Mouse (Mus musculus): Measurements from ENCODE around the gene Crybg1.

Crybg1 gene

GRCm38 (mm10) chr10:44094794-44095193 lies 53.9 kb downstream of the Crybg1 start:
- DNase-seq (ENCODE audit: low spot score), result no peak

- DNase-seq (ENCODE audit: low spot score), result no peak
Observed at GRCm38 (mm10) chr10:44091757-44092156, 56.9 kb downstream of the Crybg1 start.

DNA sequence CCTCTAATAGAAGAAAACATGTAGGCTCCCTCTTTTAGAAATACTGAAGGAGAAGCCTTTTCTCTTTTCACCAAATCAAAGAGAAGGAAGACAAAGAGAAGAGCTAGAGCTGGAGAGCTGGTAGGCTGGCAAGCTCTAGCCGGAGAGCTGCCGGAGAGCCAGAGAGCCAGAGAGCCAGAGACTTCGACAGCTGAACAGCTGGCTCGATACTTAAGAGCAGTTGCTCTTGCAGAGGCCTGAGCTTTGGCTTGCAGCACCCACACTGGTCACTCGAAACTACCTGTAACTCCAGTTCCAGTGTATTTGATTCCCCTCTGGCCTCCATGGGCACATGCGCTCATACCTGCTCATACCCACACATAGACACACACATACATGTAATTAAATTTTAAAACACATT lies 68.3 kb downstream of the Crybg1 start:
- DNase-seq (ENCODE audit: low spot score), result no peak

GRCm38 (mm10) chr10:44078799-44079521 lies 69.7 kb downstream of the Crybg1 start:
- no peak for DNase-seq (ENCODE audit: low spot score)

DNA sequence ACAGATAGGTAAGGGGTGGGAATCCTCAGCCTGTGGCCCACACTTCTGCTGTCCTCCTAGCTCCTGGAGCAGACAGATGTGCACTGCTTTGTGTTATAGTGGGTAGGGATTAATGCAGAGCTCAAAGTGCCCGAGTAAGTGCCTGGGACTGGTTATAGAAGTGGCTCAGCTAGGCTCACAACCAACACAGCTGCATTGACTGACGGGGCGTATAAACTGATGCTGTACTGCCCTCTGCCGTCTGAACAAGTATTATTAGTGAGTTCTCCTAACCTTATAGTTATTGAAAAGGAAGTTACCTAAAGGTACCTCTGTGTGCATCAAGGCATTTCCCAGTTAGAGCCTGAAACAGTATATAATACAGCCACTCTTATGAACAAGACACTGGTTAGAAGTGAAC lies 77.6 kb downstream of the Crybg1 start:
- peak; percentile 82 for DNase-seq (ENCODE audit: low spot score)

- no peak for DNase-seq (ENCODE audit: low spot score)
Observed at GRCm38 (mm10) chr10:44069131-44069530, 79.5 kb downstream of the Crybg1 start.

- DNase-seq (ENCODE audit: low spot score), result no peak
Observed at GRCm38 (mm10) chr10:44065848-44066360, 82.7 kb downstream of the Crybg1 start.

DNA sequence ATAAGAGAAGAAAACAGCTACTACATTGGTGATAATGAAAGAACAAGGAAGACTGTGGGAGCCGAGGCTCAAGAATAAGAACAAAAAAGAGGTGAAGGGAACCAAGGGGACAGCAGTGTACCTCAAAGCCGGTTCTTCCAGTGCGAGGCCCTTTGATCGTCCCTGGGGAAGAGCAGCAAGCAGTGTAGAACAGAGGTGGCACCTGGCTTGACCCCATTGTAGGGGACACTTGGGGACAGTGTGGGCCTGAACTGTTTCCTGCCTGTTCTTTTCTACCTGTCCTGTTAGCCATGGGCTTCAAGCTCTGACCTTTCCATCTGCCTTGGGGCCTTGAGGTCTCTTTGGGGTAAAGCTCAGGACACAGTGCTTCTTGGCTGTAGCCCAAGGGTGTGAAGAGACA lies 85.7 kb downstream of the Crybg1 start:
- DNase-seq (ENCODE audit: low spot score), result no peak

GRCm38 (mm10) chr10:44050913-44051312 lies 97.7 kb downstream of the Crybg1 start:
- no peak for DNase-seq (ENCODE audit: low spot score)

- no peak for DNase-seq (ENCODE audit: low spot score)
Observed at GRCm38 (mm10) chr10:44044727-44045126, 103.9 kb downstream of the Crybg1 start.

DNA sequence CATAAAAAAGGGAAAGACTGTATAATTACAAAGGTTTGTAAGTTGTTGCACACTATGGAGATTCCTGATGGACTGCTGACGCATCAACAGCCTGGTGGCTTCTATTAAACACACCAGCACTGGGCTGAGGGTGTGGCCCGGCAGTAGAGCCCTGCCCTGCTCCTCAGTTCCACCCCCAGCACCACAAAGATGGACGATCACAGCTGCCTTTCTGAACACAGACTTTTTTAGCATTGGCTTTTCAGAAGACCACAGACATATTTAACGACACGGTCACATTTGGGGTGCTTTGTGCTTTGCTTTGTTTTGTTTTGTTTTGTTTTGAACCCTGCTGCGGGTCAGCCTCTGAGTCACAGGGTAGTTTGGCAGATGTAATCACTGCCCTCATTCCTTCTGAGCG lies 105.0 kb downstream of the Crybg1 start:
- no peak for DNase-seq (ENCODE audit: low spot score)

DNA sequence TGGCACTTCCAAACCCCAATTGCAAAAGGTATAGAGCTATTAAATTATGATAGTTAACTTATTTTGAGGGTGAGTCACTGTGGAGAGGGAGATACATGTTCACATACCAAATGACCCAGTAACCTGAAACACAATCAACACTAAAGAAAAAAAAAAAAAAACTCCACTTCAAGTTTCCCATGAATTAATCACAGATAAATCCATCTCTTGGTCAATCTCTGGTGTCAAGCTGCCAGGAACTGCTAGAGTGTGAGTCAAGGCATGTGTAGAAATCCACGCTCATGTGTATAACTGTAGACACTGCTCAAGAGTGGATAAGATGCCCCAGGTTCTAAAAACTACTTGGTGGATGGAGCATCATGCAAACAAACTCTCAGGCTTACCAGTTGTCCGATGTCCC lies 109.5 kb downstream of the Crybg1 start:
- no peak for DNase-seq (ENCODE audit: low spot score)

- no peak for DNase-seq (ENCODE audit: low spot score)
Observed at GRCm38 (mm10) chr10:44037918-44038544, 110.6 kb downstream of the Crybg1 start.

DNA sequence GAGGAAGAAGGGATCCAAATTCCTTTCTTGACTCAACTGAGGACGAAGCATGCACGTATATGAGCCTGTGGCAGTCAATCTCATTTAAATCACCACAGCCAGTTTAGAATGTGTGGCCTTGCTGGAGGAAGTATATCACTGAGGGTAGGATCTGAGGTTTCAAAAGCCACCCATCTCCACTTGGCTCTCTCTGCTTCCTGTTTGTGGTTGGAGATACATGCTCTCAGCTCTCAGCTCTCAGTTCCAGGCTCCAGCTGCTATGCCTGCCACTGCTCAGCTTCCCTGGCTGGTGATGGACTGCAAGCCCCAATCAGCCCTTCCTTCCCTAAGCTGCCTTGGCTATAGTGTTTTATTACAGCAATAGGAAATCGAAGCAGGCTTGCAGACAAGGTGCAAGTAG lies 119.1 kb downstream of the Crybg1 start:
- no peak for DNase-seq (ENCODE audit: low spot score)

GRCm38 (mm10) chr10:44027226-44027625 lies 121.4 kb downstream of the Crybg1 start:
- no peak for DNase-seq (ENCODE audit: low spot score)

DNA sequence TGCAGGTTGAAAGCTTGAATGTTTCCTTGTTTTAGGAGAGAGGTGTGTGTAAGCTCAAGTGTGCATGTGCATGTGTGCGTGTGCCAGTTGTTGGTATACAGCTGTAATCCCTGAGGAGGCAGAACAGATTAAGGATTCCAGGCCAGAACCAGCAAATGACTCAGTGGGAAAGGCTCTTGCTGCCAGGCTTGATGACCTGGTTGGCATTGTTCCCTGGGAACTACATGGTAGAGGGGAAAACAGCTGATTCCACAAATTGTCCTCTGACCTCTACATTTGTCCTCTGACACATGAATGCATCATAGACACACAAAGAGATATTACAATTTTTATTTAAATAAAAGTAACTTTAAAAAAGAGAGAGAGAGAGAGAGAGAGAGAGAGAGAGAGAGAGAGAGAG lies 122.5 kb downstream of the Crybg1 start:
- DNase-seq (ENCODE audit: low spot score), result no peak

GRCm38 (mm10) chr10:44024705-44025104 lies 123.9 kb downstream of the Crybg1 start:
- no peak for DNase-seq (ENCODE audit: low spot score)

DNA sequence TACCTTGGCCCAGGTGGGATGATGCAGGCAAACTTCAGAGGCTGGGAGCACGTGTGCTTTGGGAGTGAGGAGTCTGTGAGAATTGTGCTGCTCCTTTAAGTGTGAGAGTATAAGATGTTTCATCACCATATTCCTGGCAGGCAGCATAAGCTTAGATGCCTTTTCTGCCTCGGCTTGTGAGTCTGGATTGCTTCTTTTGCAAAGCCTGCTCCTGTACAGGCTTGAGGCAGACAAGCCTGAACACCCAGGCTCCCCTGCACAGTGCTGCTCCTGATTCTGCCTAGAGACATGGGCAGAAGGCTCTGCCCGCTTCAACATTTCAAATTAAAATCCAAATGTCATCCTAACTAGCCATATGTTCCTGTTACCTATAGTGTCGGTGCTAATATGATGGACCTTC lies 128.5 kb downstream of the Crybg1 start:
- DNase-seq (ENCODE audit: low spot score), result no peak

GRCm38 (mm10) chr10:44018562-44018961 lies 130.1 kb downstream of the Crybg1 start:
- DNase-seq (ENCODE audit: low spot score), result no peak

DNA sequence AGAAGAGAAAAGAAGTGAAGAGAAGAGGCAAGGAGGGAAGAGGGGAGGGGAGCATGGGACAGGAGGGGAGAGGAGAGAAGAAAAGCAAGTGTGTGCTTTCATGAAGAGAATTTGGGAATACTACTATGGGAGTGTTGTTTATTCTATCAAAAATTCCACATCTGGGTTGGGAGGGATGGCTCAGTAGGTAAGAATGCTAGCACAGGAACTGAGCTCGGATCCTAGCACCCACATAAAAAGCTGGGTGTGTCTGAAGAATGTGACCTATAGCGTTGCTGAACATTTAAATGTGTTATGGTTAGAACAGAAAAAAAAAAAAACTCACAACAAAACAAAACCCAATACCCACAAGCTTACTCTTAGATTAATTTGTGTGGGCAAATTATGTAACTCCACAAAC lies 133.0 kb downstream of the Crybg1 start:
- no peak for DNase-seq (ENCODE audit: low spot score)

DNA sequence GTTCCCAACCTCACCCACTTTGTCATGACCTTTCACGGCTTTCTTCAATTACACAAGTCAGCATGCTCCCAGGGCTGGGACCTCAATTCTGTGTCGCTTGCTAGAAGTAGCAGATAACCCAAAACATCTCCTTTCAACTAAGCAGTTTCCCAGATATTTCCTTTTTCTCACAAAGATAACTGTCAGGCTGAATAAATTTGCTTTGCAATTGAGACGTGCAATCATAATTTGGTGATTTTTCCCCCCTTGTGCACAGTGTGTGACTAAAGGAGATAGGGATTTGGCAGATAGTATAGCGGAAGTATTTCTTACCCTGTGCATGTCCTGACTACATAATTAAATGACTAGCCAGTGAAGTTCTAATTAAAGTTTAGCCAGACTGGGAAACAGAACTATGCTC lies 134.8 kb downstream of the Crybg1 start:
- no peak for DNase-seq (ENCODE audit: low spot score)

- DNase-seq (ENCODE audit: low spot score), result no peak
Observed at GRCm38 (mm10) chr10:44011408-44011807, 137.2 kb downstream of the Crybg1 start.

- no peak for DNase-seq (ENCODE audit: low spot score)
Observed at GRCm38 (mm10) chr10:44008808-44009207, 139.8 kb downstream of the Crybg1 start.

DNA sequence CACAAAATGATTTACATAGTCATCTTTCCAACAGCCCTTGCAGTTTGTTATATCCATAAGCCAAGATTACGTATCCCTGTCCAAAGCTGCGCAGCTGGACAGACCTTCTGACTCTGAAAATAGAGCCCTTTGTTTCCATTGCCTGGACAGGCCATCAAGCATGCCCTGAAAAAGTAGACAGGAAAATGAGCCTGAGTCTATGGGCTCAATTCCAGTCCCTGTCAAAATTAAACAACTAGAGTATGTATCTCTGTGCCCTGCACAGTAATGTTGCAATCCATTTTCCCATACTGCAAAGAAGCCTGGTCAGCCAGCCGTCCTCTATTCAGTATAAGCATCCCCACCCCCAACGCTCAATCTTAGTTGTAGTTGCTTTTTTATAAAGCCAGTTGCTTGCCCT lies 141.8 kb downstream of the Crybg1 start:
- no peak for DNase-seq (ENCODE audit: low spot score)

Measured in retina, embryonic 14.5 days (tissue).